ENCODE assay signal across 9 mouse cellular contexts in the genomic region with DNA sequence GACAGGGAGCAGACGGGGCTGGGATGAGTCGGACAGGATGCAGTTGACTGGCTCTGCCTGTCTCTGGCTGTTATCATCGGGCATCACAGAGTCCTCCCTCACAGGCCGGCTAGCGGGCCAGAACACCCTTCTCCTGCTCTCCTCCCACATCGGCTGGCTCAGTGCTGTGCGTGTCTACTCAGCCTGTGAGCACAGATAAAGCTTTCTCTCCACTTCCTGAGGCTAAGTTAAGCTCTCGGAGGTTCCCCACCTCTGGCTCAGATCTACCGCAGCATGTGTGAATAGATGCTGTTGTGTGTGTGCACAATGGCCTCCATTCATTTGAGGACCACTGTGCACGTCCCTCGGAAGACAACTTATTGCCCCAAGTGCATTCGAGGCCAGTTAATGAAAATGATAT. TPM values are rescaled to one million over a fixed set of nuclear protein-coding genes. Genes with fewer than 3 reads are reported as not detected.
DNase-seq lines count a peak whose midpoint lies in the region; ATAC-seq and TF ChIP-seq lines count a peak whose summit lies in the region.
"Had no signal": no experiment of that assay in that cellular context is flagged by ENCODE, and none has a peak within 500 bp of the region (broad histone marks: within the 10 kb centered on the region; RNA-seq: fewer than 3 reads in every experiment).

No protein-coding gene starts in this region.

- in situ Hi-C loops in Patski (cut with MboI; ENCODE audit: low pct_unique_long_range_greater_than_20kb): no loop called here

- no peaks in the 10 kb centered on the region for H3K36me3 ChIP-seq in forebrain, embryonic 13.5 days (ENCODE audit: poor library complexity, severe bottlenecking)

- H3K4me2 ChIP-seq in forebrain, embryonic 13.5 days: no peak overlapping the region

- no peak overlapping the region for H3K4me3 ChIP-seq in forebrain, embryonic 13.5 days

- 7% methylated on average over 12 of the region's 12 CpGs for WGBS in forebrain, embryonic 13.5 days

- POLR2A ChIA-PET in Patski (lab: Charles Lee): interaction anchor here (1.5 kb wide), 1 partner anchor 9 kb away, joined by 3 read pairs; no protein-coding TSS in a partner anchor

- no peak overlapping the region for H3K27ac ChIP-seq in forebrain, embryonic 13.5 days

- no peak overlapping the region for H3K9ac ChIP-seq in forebrain, embryonic 13.5 days

- H3K9me3 ChIP-seq in forebrain, embryonic 13.5 days (replicated peaks): no peaks in the 10 kb centered on the region

- peak; percentile 28 to 48 for DNase-seq in kidney, postnatal 4 days
- DNase-seq in kidney, postnatal 25 days: no peak
- no peak for DNase-seq in Patski (ENCODE audit: low read depth, low spot score)
- peak; percentile 86 for DNase-seq in liver
- DNase-seq in right cerebral cortex, postnatal 36 days (ENCODE audit: low spot score in 2 of 2): peak; percentile 61 to 62
- no peak for DNase-seq in cerebellum, adult 9-10 months
- DNase-seq in kidney, adult 8-10 months: no peak

- no peaks in the 10 kb centered on the region for H3K27me3 ChIP-seq in Patski
- H3K27me3 ChIP-seq in forebrain, embryonic 13.5 days: no peaks in the 10 kb centered on the region

- ATAC-seq in Patski: peak; percentile 37
- ATAC-seq in forebrain, embryonic 13.5 days: 0 out of 2 replicates have a peak, but pooled peaks have one; percentile 16

- H3K4me1 ChIP-seq in forebrain, embryonic 13.5 days: peaks cover 6% of the 10 kb centered on the region; the same call in 1 of the 2 replicates

- CTCF ChIA-PET in Patski (lab: Charles Lee): interaction anchor here (1.8 kb wide), 1 partner anchor 18 kb away, joined by 6 read pairs; no protein-coding TSS in a partner anchor

- no peak for TF ChIP-seq CTCF in Patski (IDR thresholded peaks at IDR 0.05)

RNA-seq across cellular contexts. Expression of a gene that starts 1.7 kb away (rescaled TPM):
- not detected for polyA plus RNA-seq in Patski (2021)
- 0.05 and 0.08 TPM in 2 replicates for polyA plus RNA-seq in forebrain, embryonic 13.5 days (2015; fragmentation: Nextera tagmentation; extraction: Ambion mirVana)
- polyA plus RNA-seq: large intestine, adult 2 months had no signal

Comparison
In these comparisons a context has a peak if more than half of its experiments do, and no peak if none do; other contexts are left out.
1. DNase-seq: peak in kidney, postnatal 4 days (2 of 2), liver (single experiment) and right cerebral cortex, postnatal 36 days (2 of 2); none in kidney, postnatal 25 days (0 of 2), Patski (single experiment), cerebellum, adult 9-10 months (single experiment) and kidney, adult 8-10 months (0 of 2).